Mouse (Mus musculus): ENCODE results near the gene Smim20. TPM values are rescaled to one million over a fixed set of nuclear protein-coding genes. Genes with fewer than 3 reads are reported as not detected.

Gene Smim20
- total and polyA plus RNA-seq, 2 experiments = 36.3 to 42.4 TPM

DNA sequence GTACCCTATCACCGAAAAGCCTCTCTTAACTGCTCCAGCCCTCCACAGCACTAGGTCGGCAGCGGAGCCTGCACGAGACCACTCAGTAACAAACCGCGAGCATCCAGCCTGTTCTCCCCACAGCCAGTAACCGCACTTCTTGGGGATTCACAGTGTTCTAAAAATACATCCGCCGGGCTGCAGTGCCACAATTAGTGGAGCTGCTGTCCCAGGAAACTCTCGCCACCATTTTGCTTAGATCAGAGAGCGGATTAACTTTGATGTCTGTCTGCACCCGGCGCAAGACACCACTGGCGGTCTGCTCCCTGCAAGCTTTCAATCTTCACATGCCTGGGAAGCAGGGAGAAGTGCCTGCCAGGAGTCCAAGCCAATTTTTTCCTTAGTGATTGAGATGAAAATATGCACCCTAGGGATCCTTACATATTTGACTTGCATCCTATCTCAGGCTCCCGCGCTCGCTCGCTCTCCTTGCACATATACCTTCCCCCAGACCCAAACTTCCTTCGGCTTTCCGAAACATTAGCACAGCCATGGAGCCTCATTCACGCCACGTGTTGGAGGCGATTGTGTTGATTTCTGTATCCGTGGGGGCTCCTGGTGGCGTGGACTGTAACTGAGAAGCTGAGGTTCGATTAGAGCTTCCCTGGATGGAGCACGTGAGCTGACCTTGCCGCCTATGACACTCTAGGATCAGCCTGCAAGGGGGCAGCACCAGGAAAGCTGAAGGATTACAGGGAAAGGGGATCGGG lies 8.7 kb upstream of the Smim20 start:
- no peaks in the 10 kb centered on the region for H3K36me3 ChIP-seq (ENCODE audit: control insufficient read depth, insufficient read depth, low read length)
- H3K79me2 ChIP-seq (ENCODE audit: control insufficient read depth, insufficient read depth, low read length) = no peaks in the 10 kb centered on the region
- H3K9ac ChIP-seq (ENCODE audit: low read depth, low read length) = peak overlapping the region; percentile 35; the same call in 1 of the 2 replicates
- no peak for TF ChIP-seq POLR2A (IDR thresholded peaks at IDR 0.05; ENCODE audit: extremely low read depth, insufficient read depth, low read length)
- no peak for TF ChIP-seq CTCF (IDR thresholded peaks at IDR 0.05; ENCODE audit: low read depth, low read length)
- H3K4me3 ChIP-seq (ENCODE audit: insufficient read depth, low read depth, low read length) = no peak overlapping the region
- H3K27ac ChIP-seq (replicated peaks; ENCODE audit: insufficient read depth, low read depth, low read length) = no peak overlapping the region
- DNase-seq (ENCODE audit: extremely low read depth, low read depth, low spot score) = no peak
- H3K27me3 ChIP-seq (ENCODE audit: control insufficient read depth, insufficient read depth, low read length) = no peaks in the 10 kb centered on the region
- H3K4me1 ChIP-seq (ENCODE audit: control insufficient read depth, insufficient read depth, low read length) = peaks cover 11% of the 10 kb centered on the region
- 8% methylated on average over 29 of the region's 29 CpGs for WGBS

DNA sequence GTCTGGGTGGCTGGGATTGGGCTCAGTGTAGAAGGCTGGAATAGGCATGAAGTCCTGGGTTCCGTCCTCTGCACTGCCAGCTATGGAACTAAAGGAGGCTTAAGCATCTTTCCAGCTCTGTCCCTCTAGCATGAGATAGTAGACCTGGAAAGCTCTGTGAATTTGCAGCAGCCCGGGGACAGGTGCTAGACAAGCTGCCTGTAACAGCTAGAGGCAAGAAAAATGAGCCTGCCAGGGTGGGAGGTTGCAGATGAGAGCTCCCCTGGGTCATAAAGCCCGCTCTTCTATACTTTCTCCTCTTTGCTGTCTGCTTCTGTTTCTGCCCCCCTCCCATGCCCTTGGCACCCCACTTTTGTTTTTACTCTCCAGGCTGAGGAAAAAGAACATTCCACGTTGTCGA lies 7.0 kb upstream of the Smim20 start:
- TF ChIP-seq POLR2A (IDR thresholded peaks at IDR 0.05; ENCODE audit: extremely low read depth, insufficient read depth, low read length) = no peak
- TF ChIP-seq CTCF (IDR thresholded peaks at IDR 0.05; ENCODE audit: low read depth, low read length) = no peak
- 77% methylated on average over 5 of the region's 5 CpGs for WGBS
- DNase-seq (ENCODE audit: extremely low read depth, low read depth, low spot score) = no peak

DNA sequence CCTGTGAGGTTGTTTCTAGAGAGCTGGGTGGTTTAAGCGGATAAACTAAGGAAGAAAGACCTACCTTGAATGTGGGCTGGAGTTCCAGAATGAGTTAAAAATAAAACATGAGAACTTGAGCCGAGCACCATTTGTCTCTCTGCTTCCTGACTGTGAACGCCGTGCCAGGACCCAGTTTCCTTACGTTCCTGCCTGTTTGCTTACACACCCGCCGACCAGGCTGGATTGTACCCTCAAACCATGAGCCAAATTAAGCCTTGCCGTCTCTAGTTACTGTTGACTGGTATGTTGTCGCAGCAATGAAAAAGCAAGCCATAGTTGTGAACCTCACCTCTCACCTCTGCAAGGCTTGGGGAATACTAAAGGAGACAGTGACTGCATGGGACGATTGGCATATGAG lies 4.9 kb upstream of the Smim20 start:
- no peaks in the 10 kb centered on the region for H3K36me3 ChIP-seq (ENCODE audit: control insufficient read depth, insufficient read depth, low read length)
- WGBS = 85% methylated on average over 10 of the region's 10 CpGs
- no peaks in the 10 kb centered on the region for H3K79me2 ChIP-seq (ENCODE audit: control insufficient read depth, insufficient read depth, low read length)
- H3K4me1 ChIP-seq (ENCODE audit: control insufficient read depth, insufficient read depth, low read length) = peaks cover 7% of the 10 kb centered on the region
- no peak overlapping the region for H3K27ac ChIP-seq (replicated peaks; ENCODE audit: insufficient read depth, low read depth, low read length)
- H3K4me3 ChIP-seq (ENCODE audit: insufficient read depth, low read depth, low read length) = no peak overlapping the region
- DNase-seq (ENCODE audit: extremely low read depth, low read depth, low spot score) = no peak
- H3K27me3 ChIP-seq (ENCODE audit: control insufficient read depth, insufficient read depth, low read length) = no peaks in the 10 kb centered on the region
- no peak overlapping the region for H3K9ac ChIP-seq (ENCODE audit: low read depth, low read length)
- TF ChIP-seq POLR2A (IDR thresholded peaks at IDR 0.05; ENCODE audit: extremely low read depth, insufficient read depth, low read length) (no peak), CTCF (IDR thresholded peaks at IDR 0.05; ENCODE audit: low read depth, low read length) (no peak)

More for the DNA sequence above, 7.0 kb upstream of the Smim20 start:
- Histone ChIP-seq H3K27me3 (ENCODE audit: control insufficient read depth, insufficient read depth, low read length) (no peaks in the 10 kb centered on the region), H3K36me3 (ENCODE audit: control insufficient read depth, insufficient read depth, low read length) (no peaks in the 10 kb centered on the region), H3K9ac (ENCODE audit: low read depth, low read length) (no peak overlapping the region), H3K4me1 (ENCODE audit: control insufficient read depth, insufficient read depth, low read length) (peaks cover 3% of the 10 kb centered on the region), H3K79me2 (ENCODE audit: control insufficient read depth, insufficient read depth, low read length) (no peaks in the 10 kb centered on the region), H3K4me3 (ENCODE audit: insufficient read depth, low read depth, low read length) (no peak overlapping the region), H3K27ac (replicated peaks; ENCODE audit: insufficient read depth, low read depth, low read length) (no peak overlapping the region)

DNA sequence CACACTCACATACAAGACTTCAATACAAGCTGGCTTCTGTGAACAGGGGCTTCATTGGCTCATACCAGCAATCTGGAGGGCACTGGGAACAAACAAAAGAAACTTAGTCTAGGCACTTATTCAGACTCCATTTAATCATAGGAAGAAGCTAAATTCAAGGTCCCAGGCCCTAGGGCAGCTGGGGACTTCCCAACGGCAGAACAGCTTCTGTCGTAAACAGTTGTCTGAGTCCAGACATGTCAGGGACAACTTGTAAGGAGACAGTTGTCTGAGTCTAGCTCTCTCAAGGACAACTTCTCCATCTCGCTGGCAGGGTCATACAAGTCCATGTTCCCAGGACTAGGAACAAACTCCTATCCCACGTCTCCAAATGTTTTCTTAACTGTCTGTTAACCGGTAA lies 2.8 kb upstream of the Smim20 start:
- Histone ChIP-seq H3K36me3 (ENCODE audit: control insufficient read depth, insufficient read depth, low read length) (no peaks in the 10 kb centered on the region), H3K4me1 (ENCODE audit: control insufficient read depth, insufficient read depth, low read length) (peaks cover 11% of the 10 kb centered on the region), H3K27ac (replicated peaks; ENCODE audit: insufficient read depth, low read depth, low read length) (no peak overlapping the region), H3K79me2 (ENCODE audit: control insufficient read depth, insufficient read depth, low read length) (peaks cover 14% of the 10 kb centered on the region; the same call in 1 of the 2 replicates), H3K4me3 (ENCODE audit: insufficient read depth, low read depth, low read length) (no peak overlapping the region), H3K9ac (ENCODE audit: low read depth, low read length) (no peak overlapping the region), H3K27me3 (ENCODE audit: control insufficient read depth, insufficient read depth, low read length) (no peaks in the 10 kb centered on the region)
- TF ChIP-seq POLR2A (IDR thresholded peaks at IDR 0.05; ENCODE audit: extremely low read depth, insufficient read depth, low read length) (no peak), CTCF (IDR thresholded peaks at IDR 0.05; ENCODE audit: low read depth, low read length) (no peak)
- DNase-seq (ENCODE audit: extremely low read depth, low read depth, low spot score) = no peak
- 82% methylated on average over 5 of the region's 5 CpGs for WGBS

DNA sequence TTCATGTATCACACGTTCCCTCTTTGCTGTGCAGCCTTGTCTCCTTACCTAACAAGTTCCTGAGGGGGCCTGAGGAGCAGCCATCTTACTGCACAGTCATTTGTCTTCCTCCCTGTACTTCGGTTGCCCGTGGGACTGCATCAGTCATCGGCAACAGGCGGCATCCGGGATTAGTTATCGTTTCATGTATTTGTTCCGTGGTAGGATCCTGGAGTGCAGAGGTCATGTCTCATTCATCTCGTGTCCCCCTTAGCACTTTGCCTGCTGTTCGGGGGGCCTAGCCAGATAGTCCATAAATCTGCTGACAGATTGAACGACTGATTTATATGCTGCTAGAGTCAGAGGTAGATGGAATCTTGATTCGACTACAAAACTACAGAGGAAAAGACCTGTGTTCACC lies 1.1 kb upstream of the Smim20 start:
- peaks cover 19% of the 10 kb centered on the region; the same call in 1 of the 2 replicates for H3K79me2 ChIP-seq (ENCODE audit: control insufficient read depth, insufficient read depth, low read length)
- H3K4me1 ChIP-seq (ENCODE audit: control insufficient read depth, insufficient read depth, low read length) = peaks cover 11% of the 10 kb centered on the region
- 92% methylated on average over 12 of the region's 12 CpGs for WGBS
- DNase-seq (ENCODE audit: extremely low read depth, low read depth, low spot score) = no peak
- no peak overlapping the region for H3K9ac ChIP-seq (ENCODE audit: low read depth, low read length)
- no peak overlapping the region for H3K4me3 ChIP-seq (ENCODE audit: insufficient read depth, low read depth, low read length)
- H3K27ac ChIP-seq (replicated peaks; ENCODE audit: insufficient read depth, low read depth, low read length) = no peak overlapping the region
- H3K27me3 ChIP-seq (ENCODE audit: control insufficient read depth, insufficient read depth, low read length) = no peaks in the 10 kb centered on the region
- H3K36me3 ChIP-seq (ENCODE audit: control insufficient read depth, insufficient read depth, low read length) = no peaks in the 10 kb centered on the region
- TF ChIP-seq CTCF (IDR thresholded peaks at IDR 0.05; ENCODE audit: low read depth, low read length) = no peak
- TF ChIP-seq POLR2A (IDR thresholded peaks at IDR 0.05; ENCODE audit: extremely low read depth, insufficient read depth, low read length) = no peak

DNA sequence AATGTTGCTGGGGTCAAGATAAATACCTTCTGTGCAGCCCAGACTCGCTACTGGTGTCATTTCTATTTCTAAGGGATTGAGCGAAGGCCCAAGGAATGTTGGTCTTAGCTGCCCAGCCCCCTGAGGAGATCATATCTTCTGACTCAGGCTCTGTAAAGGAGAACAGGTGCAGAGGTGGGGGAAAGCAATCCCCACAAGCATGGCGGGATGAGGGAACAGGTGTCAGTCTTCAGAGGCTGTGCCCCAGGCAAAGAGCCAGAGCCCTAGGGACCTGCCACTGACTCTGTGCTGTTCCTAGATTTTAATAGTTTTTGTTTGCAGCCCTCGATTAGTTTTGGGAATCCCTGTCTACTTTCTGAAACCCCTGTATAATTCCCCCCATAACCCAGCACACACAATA lies 702 bp upstream of the Smim20 start:
- no peak for DNase-seq (ENCODE audit: extremely low read depth, low read depth, low spot score)
- Histone ChIP-seq H3K27me3 (ENCODE audit: control insufficient read depth, insufficient read depth, low read length) (no peaks in the 10 kb centered on the region), H3K36me3 (ENCODE audit: control insufficient read depth, insufficient read depth, low read length) (no peaks in the 10 kb centered on the region), H3K4me1 (ENCODE audit: control insufficient read depth, insufficient read depth, low read length) (peaks cover 11% of the 10 kb centered on the region), H3K27ac (replicated peaks; ENCODE audit: insufficient read depth, low read depth, low read length) (peak overlapping the region; percentile 62; the same call in 1 of the 2 replicates), H3K9ac (ENCODE audit: low read depth, low read length) (no peak overlapping the region), H3K79me2 (ENCODE audit: control insufficient read depth, insufficient read depth, low read length) (peaks cover 19% of the 10 kb centered on the region; the same call in 1 of the 2 replicates), H3K4me3 (ENCODE audit: insufficient read depth, low read depth, low read length) (no peak overlapping the region)
- WGBS = 87% methylated on average over 4 of the region's 4 CpGs
- TF ChIP-seq CTCF (IDR thresholded peaks at IDR 0.05; ENCODE audit: low read depth, low read length) = no peak
- no peak for TF ChIP-seq POLR2A (IDR thresholded peaks at IDR 0.05; ENCODE audit: extremely low read depth, insufficient read depth, low read length)

Measured in liver, adult 2 months (tissue).